Mouse (Mus musculus): Measurements from ENCODE around the gene Rapgef6.

Gene Rapgef6

DNA sequence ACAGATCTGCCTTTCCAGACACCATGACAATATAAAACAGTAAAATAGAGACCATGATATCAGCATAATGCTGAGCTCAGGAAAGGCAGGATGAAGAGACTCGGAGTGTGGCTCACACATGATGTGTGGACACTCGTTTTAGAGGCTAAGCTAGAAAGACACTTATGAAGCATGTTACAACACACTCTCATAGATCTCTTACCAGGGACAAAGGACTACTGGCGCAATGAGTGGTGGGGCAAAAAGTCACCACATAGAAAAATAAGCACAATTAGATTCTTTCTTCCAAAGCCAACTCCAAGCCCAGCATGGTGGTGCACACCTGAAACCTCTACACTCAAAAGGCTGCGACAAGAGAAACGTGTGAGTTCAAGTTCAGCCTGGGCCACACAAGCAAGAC is 208.3 kb downstream of the Rapgef6 start:
- no peak for DNase-seq (ENCODE audit: extremely low read depth, insufficient read length, low spot score)

DNA sequence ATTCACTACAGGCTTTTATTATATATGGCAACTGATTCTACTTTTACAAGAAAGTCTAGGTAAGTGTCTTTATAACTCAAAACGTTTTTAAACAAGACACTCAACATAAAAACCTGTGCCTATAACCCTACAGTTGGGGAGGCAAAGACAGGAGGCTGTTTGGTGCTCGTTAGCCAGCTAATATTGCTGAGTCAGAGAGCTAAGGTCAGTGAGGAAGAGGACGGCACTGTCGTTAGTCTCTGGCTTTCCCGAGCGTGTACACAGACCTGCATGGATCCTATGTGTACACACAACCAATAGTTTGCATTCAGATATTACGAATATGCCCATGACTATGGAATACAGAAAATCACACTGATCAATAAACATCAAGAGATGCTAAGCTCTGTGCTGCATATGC is 208.7 kb downstream of the Rapgef6 start:
- no peak for DNase-seq (ENCODE audit: extremely low read depth, insufficient read length, low spot score)

DNA sequence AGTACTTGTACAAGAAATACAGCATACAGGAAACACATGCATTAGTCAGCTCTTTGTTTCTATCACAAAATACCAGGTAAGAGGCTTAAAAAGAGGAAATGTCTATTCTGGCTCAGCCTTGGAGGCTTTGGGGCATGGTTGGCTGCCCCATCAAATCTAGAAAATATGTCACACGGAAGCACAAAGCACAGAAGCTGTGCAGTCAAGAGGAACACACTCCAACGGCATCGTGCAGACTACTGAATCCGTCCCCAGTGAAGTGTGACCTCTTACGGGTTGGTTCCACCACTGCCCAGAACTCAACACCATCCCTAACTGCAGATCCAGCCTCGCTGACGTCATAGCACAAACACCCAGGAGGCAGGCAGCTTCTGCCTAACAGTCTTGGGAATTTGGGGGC is 210.9 kb downstream of the Rapgef6 start:
- DNase-seq (ENCODE audit: extremely low read depth, insufficient read length, low spot score), result no peak

DNA sequence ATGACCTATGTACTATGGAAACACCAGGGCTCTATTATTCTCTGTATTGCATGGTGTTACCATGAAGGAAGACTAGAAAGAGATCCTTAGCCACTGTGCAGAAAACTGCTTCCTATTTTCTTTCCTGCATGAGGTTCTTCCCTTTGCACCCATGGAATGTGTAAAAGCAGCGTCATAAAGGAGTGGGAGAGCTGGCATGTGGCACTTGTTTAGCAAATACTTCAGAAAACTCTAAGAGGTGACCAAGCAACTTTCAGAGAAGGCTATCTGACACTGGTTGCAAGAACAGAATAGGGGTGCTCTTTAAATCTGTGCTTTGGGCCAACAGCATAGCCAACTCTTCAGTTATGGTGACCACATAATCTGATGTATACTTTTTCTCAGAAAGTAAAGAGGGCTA is 212.5 kb downstream of the Rapgef6 start:
- no peak for DNase-seq (ENCODE audit: extremely low read depth, insufficient read length, low spot score)

DNA sequence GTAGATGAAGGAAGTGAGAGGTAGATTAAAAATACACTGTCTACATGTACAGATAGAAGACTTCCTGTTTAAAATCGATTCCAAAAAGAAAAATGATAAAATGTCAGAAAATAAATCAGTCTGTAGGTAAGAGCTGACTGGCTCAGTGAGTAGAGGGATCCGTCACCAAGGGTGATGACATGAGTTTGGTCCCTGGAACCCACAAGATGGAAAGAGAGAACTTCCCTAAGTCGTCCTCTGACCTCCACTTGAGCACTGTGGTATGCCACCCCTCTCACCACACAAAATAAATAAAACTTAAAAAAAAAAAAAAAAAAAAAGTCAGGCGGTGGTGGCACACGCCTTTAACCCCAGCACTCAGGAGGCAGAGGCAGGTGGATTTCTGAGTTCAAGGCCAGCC is 214.3 kb downstream of the Rapgef6 start:
- DNase-seq (ENCODE audit: extremely low read depth, insufficient read length, low spot score), result no peak

DNA sequence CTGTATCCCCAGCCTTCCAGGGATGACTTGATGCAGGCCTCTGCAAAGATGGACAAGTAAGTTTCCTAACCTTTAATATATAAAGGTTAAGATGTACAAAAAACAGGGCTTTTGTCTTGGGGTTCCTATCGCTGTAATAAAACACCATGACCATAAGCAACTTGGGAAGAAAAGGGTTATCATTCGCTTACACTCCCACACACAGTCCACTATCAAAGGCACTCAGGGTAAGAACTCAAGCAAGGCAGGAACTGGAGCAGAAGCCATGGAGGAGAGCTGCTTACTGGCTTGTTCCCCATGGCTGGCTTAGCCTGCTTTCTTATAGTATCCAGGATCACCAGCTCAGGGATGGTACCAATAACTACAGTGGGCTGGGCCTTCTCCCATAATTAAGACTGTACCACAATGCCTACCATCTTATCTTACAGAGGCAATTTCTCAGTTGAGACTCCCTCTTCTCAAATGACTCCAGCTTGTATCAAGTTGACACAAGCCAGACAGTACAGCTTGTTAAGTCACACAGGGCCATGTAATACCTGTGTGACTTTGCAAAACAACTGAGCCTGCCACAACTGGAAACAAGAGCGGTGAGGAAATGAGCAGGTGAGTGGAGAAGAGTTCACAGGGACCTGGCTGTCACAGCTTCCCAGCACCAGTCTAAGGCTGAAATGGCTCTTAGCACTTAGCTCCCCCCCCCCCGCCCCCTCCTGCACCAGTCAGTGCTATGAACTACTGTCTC is 216.5 kb downstream of the Rapgef6 start:
- DNase-seq (ENCODE audit: extremely low read depth, insufficient read length, low spot score), result no peak

DNA sequence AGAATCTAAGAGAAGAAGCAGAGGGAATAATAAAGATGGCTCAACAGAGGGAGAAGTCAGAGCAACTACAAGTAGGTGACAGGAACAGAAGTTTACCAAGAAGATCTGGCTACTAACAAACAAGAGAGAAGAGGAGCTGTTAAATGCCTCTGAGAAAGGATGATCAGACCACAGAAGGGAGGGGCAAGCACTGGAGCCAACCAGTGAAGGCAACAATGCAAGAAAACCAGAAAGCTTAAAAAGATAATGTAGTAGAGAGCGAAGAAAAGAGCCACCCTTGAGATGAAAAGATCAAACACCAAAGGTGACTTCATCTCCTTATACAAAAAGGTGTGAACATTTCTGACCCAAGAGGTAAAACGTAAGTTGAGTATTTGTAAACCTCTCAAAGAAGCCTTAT is 218.7 kb downstream of the Rapgef6 start:
- DNase-seq (ENCODE audit: extremely low read depth, insufficient read length, low spot score), result no peak

DNA sequence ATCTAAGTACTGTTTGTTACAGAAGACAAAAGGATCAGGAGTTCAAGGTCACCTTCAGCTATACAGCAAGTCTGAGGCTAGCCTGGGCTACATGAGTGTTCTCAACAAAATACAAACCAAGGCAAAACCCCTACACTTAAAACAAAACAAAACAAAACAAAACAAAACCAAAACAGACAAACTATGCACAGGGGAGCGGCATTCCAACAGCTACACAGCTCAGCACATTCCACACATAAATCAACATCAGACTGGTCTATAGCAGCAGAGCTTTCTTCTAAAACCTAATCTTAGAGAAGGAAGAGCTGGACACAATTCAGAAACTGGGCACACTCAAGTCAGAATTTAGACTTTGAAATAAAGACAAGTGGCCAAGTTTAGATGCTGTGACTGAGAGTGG is 221.6 kb downstream of the Rapgef6 start:
- DNase-seq (ENCODE audit: extremely low read depth, insufficient read length, low spot score), result no peak

All from 3134 (cell line).